Mouse (Mus musculus): ENCODE measurements at regions not wholly inside any gene's neighbourhood (a gene's known extent, or its start where the extent isn't known, plus 50 kb on each side); places are given as distances from the start of the nearest gene placed in this dataset.

- TF ChIP-seq EP300 (IDR thresholded peaks at IDR 0.05; ENCODE audit: low read depth) (no peak), CTCF (IDR thresholded peaks at IDR 0.05; ENCODE audit: low read depth) (no peak)
- no peaks in the 10 kb centered on the region for H3K4me1 ChIP-seq (ENCODE audit: insufficient read depth)
- no peak overlapping the region for H3K4me2 ChIP-seq (ENCODE audit: low read depth, low read length)
- no peaks in the 10 kb centered on the region for H3K36me3 ChIP-seq (replicated peaks; ENCODE audit: insufficient read depth, low read length)
- DNase-seq (no peak), ATAC-seq (no peak)
- no peak overlapping the region for H3K4me3 ChIP-seq (ENCODE audit: low read depth, low read length)
- H3K9ac ChIP-seq (replicated peaks) = no peak overlapping the region
- peaks cover 9% of the 10 kb centered on the region; the same call in 1 of the 2 replicates for H3K27me3 ChIP-seq (ENCODE audit: insufficient read depth, low read length)
- H3K27ac ChIP-seq (ENCODE audit: low read depth) = no peak overlapping the region
- 69% methylated on average over 9 of the region's 9 CpGs for WGBS (ENCODE audit: insufficient replicate concordance)
- no peaks in the 10 kb centered on the region for H3K9me3 ChIP-seq (ENCODE audit: low read length)
These were observed 141.2 kb upstream of the Pja1 start for GRCm38 (mm10) chrX:99612130-99612759.

- Histone ChIP-seq H3K9me3 (ENCODE audit: low read length) (no peaks in the 10 kb centered on the region), H3K4me3 (ENCODE audit: low read depth, low read length) (no peak overlapping the region), H3K27ac (ENCODE audit: low read depth) (no peak overlapping the region), H3K9ac (replicated peaks) (no peak overlapping the region), H3K36me3 (replicated peaks; ENCODE audit: insufficient read depth, low read length) (no peaks in the 10 kb centered on the region), H3K27me3 (ENCODE audit: insufficient read depth, low read length) (peaks cover 9% of the 10 kb centered on the region; the same call in 1 of the 2 replicates), H3K4me1 (ENCODE audit: insufficient read depth) (no peaks in the 10 kb centered on the region), H3K4me2 (ENCODE audit: low read depth, low read length) (no peak overlapping the region)
- no peak for ATAC-seq
- no peak for DNase-seq
- WGBS (ENCODE audit: insufficient replicate concordance) = 70% methylated on average over 5 of the region's 5 CpGs
- TF ChIP-seq CTCF (IDR thresholded peaks at IDR 0.05; ENCODE audit: low read depth) = no peak
- TF ChIP-seq EP300 (IDR thresholded peaks at IDR 0.05; ENCODE audit: low read depth) = no peak
These were observed 139.0 kb upstream of the Pja1 start for GRCm38 (mm10) chrX:99610096-99610495.

- DNase-seq (no peak), ATAC-seq (no peak)
- Histone ChIP-seq H3K27me3 (ENCODE audit: insufficient read depth, low read length) (peaks cover 9% of the 10 kb centered on the region; the same call in 1 of the 2 replicates), H3K36me3 (replicated peaks; ENCODE audit: insufficient read depth, low read length) (no peaks in the 10 kb centered on the region), H3K9ac (replicated peaks) (no peak overlapping the region), H3K4me3 (ENCODE audit: low read depth, low read length) (no peak overlapping the region), H3K4me2 (ENCODE audit: low read depth, low read length) (no peak overlapping the region), H3K27ac (ENCODE audit: low read depth) (no peak overlapping the region), H3K4me1 (ENCODE audit: insufficient read depth) (no peaks in the 10 kb centered on the region), H3K9me3 (ENCODE audit: low read length) (no peaks in the 10 kb centered on the region)
- WGBS (ENCODE audit: insufficient replicate concordance) = 62% methylated on average over 2 of the region's 2 CpGs
- no peak for TF ChIP-seq CTCF (IDR thresholded peaks at IDR 0.05; ENCODE audit: low read depth)
- no peak for TF ChIP-seq EP300 (IDR thresholded peaks at IDR 0.05; ENCODE audit: low read depth)
These were observed 138.5 kb upstream of the Pja1 start for GRCm38 (mm10) chrX:99609591-99609990.

GRCm38 (mm10) chrX:99608284-99608692 is 137.2 kb upstream of the Pja1 start:
- DNase-seq (no peak), ATAC-seq (no peak)
- WGBS (ENCODE audit: insufficient replicate concordance) = 52% methylated on average over 2 of the region's 2 CpGs
- H3K9ac ChIP-seq (replicated peaks) = no peak overlapping the region
- no peaks in the 10 kb centered on the region for H3K9me3 ChIP-seq (ENCODE audit: low read length)
- H3K27ac ChIP-seq (ENCODE audit: low read depth) = no peak overlapping the region
- no peak overlapping the region for H3K4me3 ChIP-seq (ENCODE audit: low read depth, low read length)
- peaks cover 13% of the 10 kb centered on the region; the same call in 1 of the 2 replicates for H3K27me3 ChIP-seq (ENCODE audit: insufficient read depth, low read length)
- TF ChIP-seq EP300 (IDR thresholded peaks at IDR 0.05; ENCODE audit: low read depth) (no peak), CTCF (IDR thresholded peaks at IDR 0.05; ENCODE audit: low read depth) (no peak)
- no peaks in the 10 kb centered on the region for H3K4me1 ChIP-seq (ENCODE audit: insufficient read depth)
- H3K36me3 ChIP-seq (replicated peaks; ENCODE audit: insufficient read depth, low read length) = no peaks in the 10 kb centered on the region
- no peak overlapping the region for H3K4me2 ChIP-seq (ENCODE audit: low read depth, low read length)

- H3K27me3 ChIP-seq (ENCODE audit: insufficient read depth, low read length) = peaks cover 12% of the 10 kb centered on the region; the same call in 1 of the 2 replicates
- no peak for ATAC-seq
- H3K9ac ChIP-seq (replicated peaks) = no peak overlapping the region
These were observed 134.2 kb upstream of the Pja1 start for GRCm38 (mm10) chrX:99605084-99605824.

GRCm38 (mm10) chrX:99603714-99604113 is 132.6 kb upstream of the Pja1 start:
- H3K4me3 ChIP-seq (ENCODE audit: low read depth, low read length) = no peak overlapping the region
- no peak overlapping the region for H3K27ac ChIP-seq (ENCODE audit: low read depth)
- ATAC-seq = no peak
- no peaks in the 10 kb centered on the region for H3K9me3 ChIP-seq (ENCODE audit: low read length)
- TF ChIP-seq CTCF (IDR thresholded peaks at IDR 0.05; ENCODE audit: low read depth) (no peak), EP300 (IDR thresholded peaks at IDR 0.05; ENCODE audit: low read depth) (no peak)
- no peak overlapping the region for H3K9ac ChIP-seq (replicated peaks)
- 41% methylated on average over 6 of the region's 6 CpGs for WGBS (ENCODE audit: insufficient replicate concordance)
- H3K4me2 ChIP-seq (ENCODE audit: low read depth, low read length) = no peak overlapping the region
- 0 out of 2 replicates have a peak, but pooled peaks cover 4% of the 10 kb centered on the region for H3K27me3 ChIP-seq (ENCODE audit: insufficient read depth, low read length)
- no peaks in the 10 kb centered on the region for H3K36me3 ChIP-seq (replicated peaks; ENCODE audit: insufficient read depth, low read length)
- no peak for DNase-seq
- no peaks in the 10 kb centered on the region for H3K4me1 ChIP-seq (ENCODE audit: insufficient read depth)

More at GRCm38 (mm10) chrX:99605084-99605824, 134.2 kb upstream of the Pja1 start:
- no peak overlapping the region for H3K4me3 ChIP-seq (ENCODE audit: low read depth, low read length)
- H3K36me3 ChIP-seq (replicated peaks; ENCODE audit: insufficient read depth, low read length) = no peaks in the 10 kb centered on the region
- H3K27ac ChIP-seq (ENCODE audit: low read depth) = no peak overlapping the region
- H3K4me1 ChIP-seq (ENCODE audit: insufficient read depth) = no peaks in the 10 kb centered on the region
- no peak for TF ChIP-seq EP300 (IDR thresholded peaks at IDR 0.05; ENCODE audit: low read depth)
- no peak for TF ChIP-seq CTCF (IDR thresholded peaks at IDR 0.05; ENCODE audit: low read depth)
- DNase-seq = no peak
- WGBS (ENCODE audit: insufficient replicate concordance) = 61% methylated on average over 10 of the region's 10 CpGs
- H3K9me3 ChIP-seq (ENCODE audit: low read length) = no peaks in the 10 kb centered on the region
- H3K4me2 ChIP-seq (ENCODE audit: low read depth, low read length) = no peak overlapping the region
